Mouse (Mus musculus): ENCODE results near the gene Sgta. TPM values are rescaled to one million over a fixed set of nuclear protein-coding genes. Genes with fewer than 3 reads are reported as not detected.

Sgta gene
- polyA plus RNA-seq, 1 experiment from 2014 or later = 187 TPM

DNA sequence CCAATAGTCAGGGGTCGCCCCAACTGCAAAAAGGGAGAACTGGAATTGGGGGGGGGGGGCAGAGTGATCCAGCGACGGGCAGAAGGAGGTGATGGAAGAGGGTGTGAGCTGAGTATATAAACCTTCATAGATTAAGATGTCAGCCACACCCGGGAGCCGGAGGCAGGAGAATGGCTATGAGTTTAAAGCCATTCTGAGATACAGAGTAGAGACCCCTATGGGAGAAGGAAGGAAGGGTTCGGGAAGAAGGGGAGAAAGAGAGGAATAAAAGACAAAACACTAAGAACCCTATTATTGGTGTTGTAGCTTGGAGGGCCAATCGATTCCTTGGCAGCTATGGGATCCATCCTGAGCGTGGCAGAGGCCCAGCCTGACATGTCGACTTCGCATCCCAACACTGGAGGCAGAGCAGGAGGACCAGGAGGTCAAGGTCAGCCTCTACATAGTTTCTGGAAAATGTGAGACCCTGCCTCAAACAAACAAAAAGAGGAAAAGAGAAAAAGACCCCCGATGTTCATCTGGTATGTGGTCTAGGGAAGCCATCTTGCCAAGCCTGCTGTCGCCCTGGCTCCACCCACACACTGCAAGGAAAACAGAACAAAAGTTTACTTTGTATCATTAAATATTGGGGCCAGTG is 34.2 kb downstream of the Sgta start, which contains the start of gene Diras1:
Gene Diras1 (minus strand): TSS at position 24 of the 637 bp plus-strand sequence.
- no peaks in the 10 kb centered on the region for H3K9me3 ChIP-seq (ENCODE audit: control insufficient read depth, low read length)
- H3K36me3 ChIP-seq (ENCODE audit: control insufficient read depth, insufficient read depth, low read length) = peaks cover 6% of the 10 kb centered on the region
- H3K4me3 ChIP-seq (ENCODE audit: low read length) = peak within 1 kb of the TSS; percentile 25
- H3K9ac ChIP-seq (ENCODE audit: low read length) = no peak within 1 kb of the TSS
- H3K4me2 ChIP-seq (ENCODE audit: low read depth, low read length) = peak within 1 kb of the TSS; percentile 42
- H3K27ac ChIP-seq (ENCODE audit: low read length) = no peak within 1 kb of the TSS
- no peaks in the 10 kb centered on the region for H3K4me1 ChIP-seq (replicated peaks; ENCODE audit: control insufficient read depth, insufficient read depth, low read length)
- peaks cover 30% of the 10 kb centered on the region for H3K27me3 ChIP-seq (ENCODE audit: control insufficient read depth, insufficient read depth, low read depth, low read length)
- 43% methylated on average over 12 of the region's 12 CpGs for WGBS
- no peak for ATAC-seq (ENCODE audit: low read depth)

DNA sequence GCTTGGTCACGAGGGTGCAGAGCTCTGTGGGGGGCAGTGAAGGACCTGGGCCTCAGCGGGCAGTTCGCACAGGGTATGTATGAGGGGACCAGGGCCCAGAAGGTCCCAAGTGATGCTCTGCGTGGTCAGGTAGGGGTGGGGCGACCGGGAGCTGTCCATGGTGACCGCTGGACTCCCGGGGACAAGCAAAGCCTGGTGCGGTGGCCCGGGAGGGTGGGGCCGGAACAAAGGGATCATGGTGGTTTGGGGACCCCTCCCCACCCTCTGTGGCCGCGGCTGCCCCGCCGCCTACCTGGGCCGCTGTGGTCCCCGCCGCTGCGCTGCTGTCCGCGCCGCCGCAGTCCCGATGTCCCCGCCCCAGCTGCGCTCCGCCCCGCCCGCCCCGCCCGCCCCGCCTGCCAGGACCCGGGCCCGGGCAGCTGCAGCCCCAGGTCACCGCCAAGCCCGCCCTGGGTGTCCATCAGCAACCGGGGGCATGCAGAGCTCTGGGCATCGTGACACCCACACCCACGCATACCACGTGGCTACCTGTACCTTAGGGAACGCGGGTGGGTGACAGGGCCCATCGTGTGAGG is 34.8 kb downstream of the Sgta start:
- ATAC-seq (ENCODE audit: low read depth) = peak; percentile 55; the same call in 1 of the 2 replicates

DNA sequence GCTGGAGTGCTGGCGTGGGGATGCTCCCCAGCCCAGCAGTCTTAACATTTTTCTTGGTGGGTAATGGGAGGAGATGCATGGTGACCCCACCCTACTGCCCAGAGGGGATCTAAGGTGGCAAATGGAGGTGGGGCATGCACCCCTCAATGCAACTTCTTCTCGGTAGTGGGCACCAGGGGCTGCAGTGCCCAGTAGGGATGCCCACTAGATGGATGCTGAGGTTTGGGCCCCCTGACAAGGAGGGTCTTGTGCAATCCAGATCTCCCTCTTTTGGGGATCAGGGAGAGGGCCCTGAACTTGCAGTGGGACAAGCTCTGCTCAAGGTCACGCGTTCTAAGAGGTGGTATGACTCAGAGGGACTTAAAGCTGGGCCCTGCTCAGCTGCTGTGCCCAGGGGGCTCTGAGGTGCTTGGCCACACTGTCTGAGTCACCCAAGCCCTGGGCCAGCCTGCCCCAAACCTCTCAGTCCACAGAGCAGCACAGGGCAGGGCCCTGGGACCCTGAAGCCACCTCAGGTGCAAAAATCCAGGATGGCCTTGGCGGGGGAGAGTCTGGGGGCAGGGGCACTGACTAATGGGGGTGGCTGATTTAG is 35.5 kb downstream of the Sgta start:
- Histone ChIP-seq H3K36me3 (ENCODE audit: control insufficient read depth, insufficient read depth, low read length) (no peaks in the 10 kb centered on the region), H3K27me3 (ENCODE audit: control insufficient read depth, insufficient read depth, low read depth, low read length) (peaks cover 30% of the 10 kb centered on the region), H3K4me1 (replicated peaks; ENCODE audit: control insufficient read depth, insufficient read depth, low read length) (no peaks in the 10 kb centered on the region), H3K9me3 (ENCODE audit: control insufficient read depth, low read length) (no peaks in the 10 kb centered on the region), H3K27ac (ENCODE audit: low read length) (no peak overlapping the region), H3K4me3 (ENCODE audit: low read length) (no peak overlapping the region), H3K4me2 (ENCODE audit: low read depth, low read length) (no peak overlapping the region), H3K9ac (ENCODE audit: low read length) (no peak overlapping the region)
- no peak for ATAC-seq (ENCODE audit: low read depth)
- 71% methylated on average over 5 of the region's 5 CpGs for WGBS

More for the DNA sequence above, 34.8 kb downstream of the Sgta start:
- Histone ChIP-seq H3K27ac (ENCODE audit: low read length) (no peak overlapping the region), H3K4me3 (ENCODE audit: low read length) (peak overlapping the region; percentile 25), H3K9me3 (ENCODE audit: control insufficient read depth, low read length) (no peaks in the 10 kb centered on the region), H3K27me3 (ENCODE audit: control insufficient read depth, insufficient read depth, low read depth, low read length) (peaks cover 30% of the 10 kb centered on the region), H3K4me2 (ENCODE audit: low read depth, low read length) (peak overlapping the region; percentile 42), H3K4me1 (replicated peaks; ENCODE audit: control insufficient read depth, insufficient read depth, low read length) (no peaks in the 10 kb centered on the region), H3K9ac (ENCODE audit: low read length) (no peak overlapping the region), H3K36me3 (ENCODE audit: control insufficient read depth, insufficient read depth, low read length) (no peaks in the 10 kb centered on the region; the same call in 1 of the 2 replicates)
- WGBS = under 1% methylated on average over 32 of the region's 43 CpGs

DNA sequence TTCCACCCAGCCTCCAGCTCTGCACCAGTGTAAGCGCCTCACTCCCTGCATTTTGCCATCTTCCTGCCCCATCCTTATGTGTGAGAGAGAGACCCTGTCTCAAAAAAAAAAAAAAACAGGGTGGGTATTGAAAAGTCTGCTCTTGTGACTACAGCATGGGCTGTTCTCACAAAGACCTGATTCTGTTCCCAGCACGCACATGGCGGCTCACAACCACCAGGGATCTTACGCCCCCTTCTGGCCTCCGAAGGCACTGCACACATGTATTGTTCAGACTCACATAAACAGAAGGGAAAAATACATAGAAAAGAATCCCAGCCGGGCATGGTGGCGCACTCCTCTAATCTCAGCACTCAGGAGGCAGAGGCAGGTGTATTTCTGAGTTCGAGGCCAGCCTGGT is 37.2 kb downstream of the Sgta start:
- WGBS = 56% methylated on average over 8 of the region's 8 CpGs
- Histone ChIP-seq H3K9ac (ENCODE audit: low read length) (no peak overlapping the region), H3K27ac (ENCODE audit: low read length) (no peak overlapping the region), H3K9me3 (ENCODE audit: control insufficient read depth, low read length) (no peaks in the 10 kb centered on the region), H3K4me2 (ENCODE audit: low read depth, low read length) (no peak overlapping the region), H3K4me1 (replicated peaks; ENCODE audit: control insufficient read depth, insufficient read depth, low read length) (no peaks in the 10 kb centered on the region), H3K4me3 (ENCODE audit: low read length) (no peak overlapping the region), H3K27me3 (ENCODE audit: control insufficient read depth, insufficient read depth, low read depth, low read length) (peaks cover 30% of the 10 kb centered on the region), H3K36me3 (ENCODE audit: control insufficient read depth, insufficient read depth, low read length) (no peaks in the 10 kb centered on the region)
- ATAC-seq (ENCODE audit: low read depth) = no peak

DNA sequence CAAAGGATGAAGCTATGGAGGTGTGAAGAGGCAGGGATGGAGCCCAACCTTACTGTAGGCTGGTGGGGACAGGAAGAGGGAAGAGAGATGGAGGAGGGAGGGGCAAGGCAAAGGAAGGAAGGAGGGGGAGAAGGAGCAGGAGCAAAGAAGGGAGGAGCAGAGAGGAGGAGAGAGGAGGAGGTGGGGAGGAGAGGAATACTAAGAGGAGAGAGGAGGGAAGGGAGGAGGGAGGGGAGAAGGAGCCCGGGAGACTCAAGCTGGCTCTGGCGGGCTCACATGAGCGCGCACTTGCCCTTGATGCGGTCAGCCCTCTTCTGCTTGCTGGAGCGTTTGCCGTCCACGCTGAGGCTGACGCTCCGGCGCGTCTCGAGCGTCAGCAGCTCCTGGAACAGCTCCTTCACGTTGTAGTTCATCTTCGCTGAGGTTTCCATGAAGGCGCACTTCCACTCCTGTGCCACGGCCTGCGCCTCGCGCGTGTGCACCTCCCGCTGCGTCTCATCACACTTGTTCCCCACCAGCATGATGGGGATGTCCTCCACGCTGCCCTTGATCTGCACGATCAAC is 38.4 kb downstream of the Sgta start:
- Histone ChIP-seq H3K4me2 (ENCODE audit: low read depth, low read length) (no peak overlapping the region), H3K9ac (ENCODE audit: low read length) (no peak overlapping the region), H3K4me3 (ENCODE audit: low read length) (no peak overlapping the region), H3K4me1 (replicated peaks; ENCODE audit: control insufficient read depth, insufficient read depth, low read length) (no peaks in the 10 kb centered on the region), H3K36me3 (ENCODE audit: control insufficient read depth, insufficient read depth, low read length) (no peaks in the 10 kb centered on the region), H3K27me3 (ENCODE audit: control insufficient read depth, insufficient read depth, low read depth, low read length) (peaks cover 30% of the 10 kb centered on the region), H3K9me3 (ENCODE audit: control insufficient read depth, low read length) (no peaks in the 10 kb centered on the region), H3K27ac (ENCODE audit: low read length) (no peak overlapping the region)
- ATAC-seq (ENCODE audit: low read depth) = no peak
- WGBS = 12% methylated on average over 26 of the region's 26 CpGs

DNA sequence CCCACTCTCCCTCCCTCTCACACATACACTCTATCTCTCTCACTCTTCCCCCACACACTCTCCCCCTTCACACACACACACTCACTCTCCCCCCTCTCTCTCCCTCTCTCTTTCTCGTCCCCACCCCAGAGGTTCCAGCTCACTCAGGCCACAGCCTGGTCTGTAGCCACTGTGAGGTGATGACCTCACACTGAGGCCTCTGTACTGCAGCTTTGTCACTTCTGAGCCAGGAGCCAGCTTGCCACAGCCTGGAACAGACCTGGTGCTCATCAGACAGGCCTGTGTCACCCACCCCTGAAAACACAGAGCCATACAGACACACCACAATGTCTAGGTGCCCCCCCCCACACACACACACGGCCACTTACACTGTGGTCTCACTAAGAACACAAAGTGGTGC is 39.8 kb downstream of the Sgta start:
- WGBS = 41% methylated on average over 2 of the region's 2 CpGs

DNA sequence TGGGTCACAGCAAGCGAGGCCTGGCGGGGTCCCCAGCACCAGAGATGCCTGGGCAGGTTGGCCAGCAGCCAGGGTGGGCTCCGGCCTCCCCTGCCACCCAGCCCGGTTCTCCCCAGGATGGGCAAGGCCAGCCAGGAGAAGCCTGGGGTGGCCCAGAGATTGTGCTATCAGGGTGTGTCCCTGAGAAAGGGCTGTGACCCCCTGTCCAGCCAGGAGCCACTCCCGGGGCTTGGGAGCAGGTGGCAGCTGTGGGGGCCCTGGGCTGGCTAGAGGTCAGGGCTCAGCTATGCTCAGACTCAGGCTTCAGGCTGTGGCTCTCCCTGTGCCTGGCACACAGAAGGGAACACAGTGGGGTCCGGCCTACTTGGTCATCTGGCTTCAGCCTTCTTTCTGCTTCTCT is 40.3 kb downstream of the Sgta start:
- Histone ChIP-seq H3K9ac (ENCODE audit: low read length) (no peak overlapping the region), H3K36me3 (ENCODE audit: control insufficient read depth, insufficient read depth, low read length) (no peaks in the 10 kb centered on the region), H3K9me3 (ENCODE audit: control insufficient read depth, low read length) (no peaks in the 10 kb centered on the region), H3K4me3 (ENCODE audit: low read length) (no peak overlapping the region), H3K27ac (ENCODE audit: low read length) (no peak overlapping the region), H3K4me2 (ENCODE audit: low read depth, low read length) (no peak overlapping the region), H3K4me1 (replicated peaks; ENCODE audit: control insufficient read depth, insufficient read depth, low read length) (peaks cover 5% of the 10 kb centered on the region; the same call in 1 of the 2 replicates), H3K27me3 (ENCODE audit: control insufficient read depth, insufficient read depth, low read depth, low read length) (peaks cover 20% of the 10 kb centered on the region)
- WGBS = 74% methylated on average over 6 of the region's 6 CpGs
- no peak for ATAC-seq (ENCODE audit: low read depth)

More for the DNA sequence above, 39.8 kb downstream of the Sgta start:
- H3K36me3 ChIP-seq (ENCODE audit: control insufficient read depth, insufficient read depth, low read length) = no peaks in the 10 kb centered on the region
- no peak overlapping the region for H3K27ac ChIP-seq (ENCODE audit: low read length)
- H3K4me3 ChIP-seq (ENCODE audit: low read length) = no peak overlapping the region
- no peak overlapping the region for H3K9ac ChIP-seq (ENCODE audit: low read length)
- H3K27me3 ChIP-seq (ENCODE audit: control insufficient read depth, insufficient read depth, low read depth, low read length) = peaks cover 23% of the 10 kb centered on the region
- 0 out of 2 replicates have a peak, but pooled peaks cover 1% of the 10 kb centered on the region for H3K4me1 ChIP-seq (replicated peaks; ENCODE audit: control insufficient read depth, insufficient read depth, low read length)
- ATAC-seq (ENCODE audit: low read depth) = no peak
- no peaks in the 10 kb centered on the region for H3K9me3 ChIP-seq (ENCODE audit: control insufficient read depth, low read length)
- no peak overlapping the region for H3K4me2 ChIP-seq (ENCODE audit: low read depth, low read length)

DNA sequence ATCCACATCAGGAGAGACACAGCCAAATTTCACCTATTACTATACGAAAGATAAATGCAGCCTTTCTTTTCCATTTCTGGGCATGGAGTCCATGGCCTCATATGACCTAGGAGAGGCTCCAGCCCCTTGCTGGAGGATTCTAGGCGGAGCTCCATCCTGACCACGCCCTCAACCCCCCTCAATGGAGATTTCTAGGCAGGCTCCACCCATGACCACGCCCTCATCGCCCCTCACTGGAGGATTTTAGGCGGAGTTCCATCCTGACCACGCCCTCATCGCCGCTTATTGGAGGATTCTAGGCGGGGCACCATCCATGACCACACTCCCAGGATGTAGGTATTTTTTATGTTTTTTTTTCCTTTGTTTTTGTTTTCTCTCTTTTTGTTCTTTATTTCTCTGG is 41.7 kb downstream of the Sgta start:
- H3K9me3 ChIP-seq (ENCODE audit: control insufficient read depth, low read length) = no peaks in the 10 kb centered on the region
- WGBS = 40% methylated on average over 10 of the region's 10 CpGs
- H3K27ac ChIP-seq (ENCODE audit: low read length) = no peak overlapping the region
- peaks cover 7% of the 10 kb centered on the region; the same call in 1 of the 2 replicates for H3K4me1 ChIP-seq (replicated peaks; ENCODE audit: control insufficient read depth, insufficient read depth, low read length)
- no peak for ATAC-seq (ENCODE audit: low read depth)
- no peak overlapping the region for H3K4me3 ChIP-seq (ENCODE audit: low read length)
- peaks cover 10% of the 10 kb centered on the region for H3K27me3 ChIP-seq (ENCODE audit: control insufficient read depth, insufficient read depth, low read depth, low read length)
- H3K36me3 ChIP-seq (ENCODE audit: control insufficient read depth, insufficient read depth, low read length) = no peaks in the 10 kb centered on the region
- no peak overlapping the region for H3K4me2 ChIP-seq (ENCODE audit: low read depth, low read length)
- no peak overlapping the region for H3K9ac ChIP-seq (ENCODE audit: low read length)

DNA sequence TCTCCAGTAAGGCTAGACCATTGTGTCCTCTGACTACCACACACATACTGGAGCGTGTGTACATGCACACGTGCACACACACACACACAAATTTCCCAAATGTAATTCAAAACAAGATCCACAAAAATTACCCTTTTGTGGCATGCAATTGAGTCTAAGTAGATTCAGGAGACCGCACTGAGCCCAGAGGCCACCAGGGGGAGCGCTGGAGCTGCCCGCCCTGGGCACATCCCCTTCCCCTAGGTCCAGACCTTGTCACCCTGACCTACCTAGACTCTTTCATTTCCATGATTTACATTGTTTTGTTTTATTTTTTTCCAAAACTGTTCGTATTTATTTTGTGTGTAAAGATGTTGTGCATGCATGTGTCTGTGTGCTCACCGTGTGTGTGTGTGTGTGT is 43.3 kb downstream of the Sgta start:
- Histone ChIP-seq H3K9me3 (ENCODE audit: control insufficient read depth, low read length) (no peaks in the 10 kb centered on the region), H3K4me3 (ENCODE audit: low read length) (no peak overlapping the region), H3K4me2 (ENCODE audit: low read depth, low read length) (no peak overlapping the region), H3K27ac (ENCODE audit: low read length) (no peak overlapping the region), H3K36me3 (ENCODE audit: control insufficient read depth, insufficient read depth, low read length) (no peaks in the 10 kb centered on the region), H3K9ac (ENCODE audit: low read length) (no peak overlapping the region), H3K4me1 (replicated peaks; ENCODE audit: control insufficient read depth, insufficient read depth, low read length) (peaks cover 7% of the 10 kb centered on the region; the same call in 1 of the 2 replicates), H3K27me3 (ENCODE audit: control insufficient read depth, insufficient read depth, low read depth, low read length) (no peaks in the 10 kb centered on the region; the same call in 1 of the 2 replicates)
- WGBS = 9% methylated on average over 7 of the region's 7 CpGs
- ATAC-seq (ENCODE audit: low read depth) = no peak
